Mouse (Mus musculus): Measurements from ENCODE around the gene Oxgr1. TPM values are rescaled to one million over a fixed set of nuclear protein-coding genes. Genes with fewer than 3 reads are reported as not detected.

Oxgr1 gene
- polyA plus RNA-seq (2012; rRNA removed), result 0.09 TPM in 2 replicates

GRCm38 (mm10) chr14:120042187-120042820 lies at the start of gene Oxgr1:
TSS of gene Oxgr1 (minus strand) at chr14:120042435.

Other genes starting within 250 kb of the Oxgr1 start
- 21.2 and 24.1 TPM in 2 replicates for gene Mbnl2, start 233.2 kb upstream of the Oxgr1 start, polyA plus RNA-seq (2012; rRNA removed)

All from central nervous system, embryonic 18 days (tissue).